Mouse (Mus musculus): ENCODE results near the gene Cdon. TPM values are rescaled to one million over a fixed set of nuclear protein-coding genes. Genes with fewer than 3 reads are reported as not detected.

Cdon gene
- polyA plus RNA-seq, 1 experiment: 39.9 TPM

DNA sequence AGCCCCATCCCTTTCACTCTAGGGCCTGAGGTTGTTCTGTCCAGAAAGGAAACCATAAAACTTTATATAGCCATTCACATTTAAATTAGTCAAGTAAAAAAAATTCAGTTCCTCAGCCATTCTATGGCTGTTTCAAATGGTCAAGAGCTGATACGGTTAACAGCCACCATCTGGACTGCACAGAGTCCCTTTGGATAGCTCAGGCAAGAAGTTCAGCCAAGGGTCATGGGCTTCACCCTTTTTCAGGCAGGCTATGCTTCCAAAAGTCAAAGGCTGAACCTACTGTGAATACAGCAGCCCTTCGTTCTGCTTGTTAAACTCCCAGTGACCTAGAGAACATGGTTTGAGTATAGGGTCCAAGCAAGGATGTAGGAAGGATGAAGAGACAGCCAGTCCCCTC is 123.7 kb downstream of the Cdon start:
- Histone ChIP-seq H3ac (ENCODE audit: control insufficient read depth, insufficient read length, low read depth) (no peak overlapping the region), H3K79me3 (ENCODE audit: low read depth) (no peaks in the 10 kb centered on the region), H3K79me2 (ENCODE audit: control insufficient read depth, insufficient read depth) (no peaks in the 10 kb centered on the region), H3K36me3 (ENCODE audit: control insufficient read depth, insufficient read depth) (no peaks in the 10 kb centered on the region), H3K4me3 (ENCODE audit: insufficient read depth, poor library complexity, severe bottlenecking) (no peak overlapping the region), H3K27me3 (ENCODE audit: control insufficient read depth, insufficient read depth, insufficient read length) (no peaks in the 10 kb centered on the region)
- TF ChIP-seq USF1 (IDR thresholded peaks at IDR 0.05; ENCODE audit: low read depth) (no peak), FOSL1 (IDR thresholded peaks at IDR 0.05; ENCODE audit: insufficient read depth, low read length, poor library complexity, severe bottlenecking) (no peak)

- H3K4me3 ChIP-seq (ENCODE audit: insufficient read depth, poor library complexity, severe bottlenecking): no peak overlapping the region
- H3K79me3 ChIP-seq (ENCODE audit: low read depth): no peaks in the 10 kb centered on the region
- TF ChIP-seq MYOD1 (IDR thresholded peaks at IDR 0.05; ENCODE audit: control insufficient read depth, insufficient read length, low read depth) (no peak), CEBPB (IDR thresholded peaks at IDR 0.05; ENCODE audit: low read depth) (no peak), CTCF (IDR thresholded peaks at IDR 0.05; ENCODE audit: control insufficient read depth, insufficient read depth, insufficient read length) (no peak), MYOG (IDR thresholded peaks at IDR 0.05; ENCODE audit: control insufficient read depth, extremely low read depth, insufficient read length) (no peak), FOSL1 (IDR thresholded peaks at IDR 0.05; ENCODE audit: insufficient read depth, low read length, poor library complexity, severe bottlenecking) (no peak), USF1 (IDR thresholded peaks at IDR 0.05; ENCODE audit: low read depth) (no peak), MAX (IDR thresholded peaks at IDR 0.05) (no peak)
- H3K27me3 ChIP-seq (ENCODE audit: control insufficient read depth, insufficient read depth, insufficient read length): no peaks in the 10 kb centered on the region
- H3K79me2 ChIP-seq (ENCODE audit: control insufficient read depth, insufficient read depth): no peaks in the 10 kb centered on the region
- no peaks in the 10 kb centered on the region for H3K36me3 ChIP-seq (ENCODE audit: control insufficient read depth, insufficient read depth)
- H3ac ChIP-seq (ENCODE audit: control insufficient read depth, insufficient read length, low read depth): no peak overlapping the region
Measured at GRCm38 (mm10) chr9:35545704-35546103, 124.8 kb downstream of the Cdon start.

DNA sequence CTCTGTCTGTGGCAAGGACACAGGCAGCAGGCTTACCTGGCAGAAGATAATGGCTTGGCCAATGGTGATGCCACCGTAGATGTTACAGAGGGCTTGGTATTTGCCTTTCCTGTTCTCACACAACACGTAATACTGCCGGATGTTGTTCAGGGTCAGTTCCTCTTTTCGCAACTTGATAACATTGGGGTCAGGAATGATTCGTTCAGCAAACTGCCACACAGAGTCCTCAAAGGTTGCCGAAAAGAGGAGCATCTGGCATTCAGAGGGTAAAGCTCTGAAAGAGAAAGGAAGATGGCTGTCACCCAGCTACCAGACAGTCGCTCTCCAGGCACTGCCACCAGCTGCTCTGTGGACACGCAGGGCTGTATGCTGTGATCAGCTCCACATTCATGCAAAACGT is 125.8 kb downstream of the Cdon start:
- H3K36me3 ChIP-seq (ENCODE audit: control insufficient read depth, insufficient read depth): no peaks in the 10 kb centered on the region
- H3K4me3 ChIP-seq (ENCODE audit: insufficient read depth, poor library complexity, severe bottlenecking): no peak overlapping the region
- no peaks in the 10 kb centered on the region for H3K79me2 ChIP-seq (ENCODE audit: control insufficient read depth, insufficient read depth)
- no peaks in the 10 kb centered on the region for H3K79me3 ChIP-seq (ENCODE audit: low read depth)
- no peak for TF ChIP-seq MYOD1 (IDR thresholded peaks at IDR 0.05; ENCODE audit: control insufficient read depth, insufficient read length, low read depth)
- no peak for TF ChIP-seq CEBPB (IDR thresholded peaks at IDR 0.05; ENCODE audit: low read depth)
- TF ChIP-seq MAX (IDR thresholded peaks at IDR 0.05): no peak
- no peak overlapping the region for H3ac ChIP-seq (ENCODE audit: control insufficient read depth, insufficient read length, low read depth)
- peaks cover 4% of the 10 kb centered on the region for H3K27me3 ChIP-seq (ENCODE audit: control insufficient read depth, insufficient read depth, insufficient read length)

DNA sequence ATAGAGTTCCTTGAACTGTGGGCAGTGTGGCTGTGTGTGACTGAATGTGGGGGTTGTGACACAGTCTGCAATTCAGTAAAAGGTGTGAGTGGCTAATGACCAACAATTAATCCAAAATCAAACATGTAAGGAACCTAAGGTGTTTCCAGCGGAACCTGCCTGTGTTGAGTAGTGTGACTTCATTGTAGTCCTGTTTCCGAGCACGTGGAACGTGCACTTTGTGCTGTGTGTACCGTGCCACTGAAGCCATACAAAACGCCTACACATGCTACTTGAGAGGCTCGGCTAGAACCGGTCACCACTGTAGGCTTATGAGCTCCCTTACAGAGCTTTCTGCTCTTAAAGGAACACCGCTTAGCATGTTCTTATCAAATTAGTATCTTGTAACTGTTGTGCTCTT is 127.5 kb downstream of the Cdon start:
- no peaks in the 10 kb centered on the region for H3K36me3 ChIP-seq (ENCODE audit: control insufficient read depth, insufficient read depth)
- no peak overlapping the region for H3ac ChIP-seq (ENCODE audit: control insufficient read depth, insufficient read length, low read depth)
- TF ChIP-seq FOSL1 (IDR thresholded peaks at IDR 0.05; ENCODE audit: insufficient read depth, low read length, poor library complexity, severe bottlenecking) (no peak), MAX (IDR thresholded peaks at IDR 0.05) (no peak), USF1 (IDR thresholded peaks at IDR 0.05; ENCODE audit: low read depth) (no peak), MYOG (IDR thresholded peaks at IDR 0.05; ENCODE audit: control insufficient read depth, extremely low read depth, insufficient read length) (no peak), MYOD1 (IDR thresholded peaks at IDR 0.05; ENCODE audit: control insufficient read depth, insufficient read length, low read depth) (no peak), CTCF (IDR thresholded peaks at IDR 0.05; ENCODE audit: control insufficient read depth, insufficient read depth, insufficient read length) (no peak), CEBPB (IDR thresholded peaks at IDR 0.05; ENCODE audit: low read depth) (no peak)

GRCm38 (mm10) chr9:35556494-35557102 is 135.7 kb downstream of the Cdon start:
- Histone ChIP-seq H3K27me3 (ENCODE audit: control insufficient read depth, insufficient read depth, insufficient read length) (peaks cover 44% of the 10 kb centered on the region), H3K36me3 (ENCODE audit: control insufficient read depth, insufficient read depth) (peaks cover 17% of the 10 kb centered on the region), H3K79me3 (ENCODE audit: low read depth) (peaks cover 20% of the 10 kb centered on the region), H3ac (ENCODE audit: control insufficient read depth, insufficient read length, low read depth) (no peak overlapping the region), H3K4me3 (ENCODE audit: insufficient read depth, poor library complexity, severe bottlenecking) (no peak overlapping the region), H3K79me2 (ENCODE audit: control insufficient read depth, insufficient read depth) (peaks cover 22% of the 10 kb centered on the region)
- TF ChIP-seq MYOG (IDR thresholded peaks at IDR 0.05; ENCODE audit: control insufficient read depth, extremely low read depth, insufficient read length): no peak
- no peak for TF ChIP-seq MYOD1 (IDR thresholded peaks at IDR 0.05; ENCODE audit: control insufficient read depth, insufficient read length, low read depth)
- no peak for TF ChIP-seq MAX (IDR thresholded peaks at IDR 0.05)
- no peak for TF ChIP-seq FOSL1 (IDR thresholded peaks at IDR 0.05; ENCODE audit: insufficient read depth, low read length, poor library complexity, severe bottlenecking)
- TF ChIP-seq USF1 (IDR thresholded peaks at IDR 0.05; ENCODE audit: low read depth): no peak
- TF ChIP-seq CTCF (IDR thresholded peaks at IDR 0.05; ENCODE audit: control insufficient read depth, insufficient read depth, insufficient read length): no peak
- no peak for TF ChIP-seq CEBPB (IDR thresholded peaks at IDR 0.05; ENCODE audit: low read depth)

More for the DNA sequence above, 127.5 kb downstream of the Cdon start:
- Histone ChIP-seq H3K79me3 (ENCODE audit: low read depth) (no peaks in the 10 kb centered on the region), H3K79me2 (ENCODE audit: control insufficient read depth, insufficient read depth) (no peaks in the 10 kb centered on the region), H3K27me3 (ENCODE audit: control insufficient read depth, insufficient read depth, insufficient read length) (peaks cover 18% of the 10 kb centered on the region), H3K4me3 (ENCODE audit: insufficient read depth, poor library complexity, severe bottlenecking) (no peak overlapping the region)

Other genes with a start within 250 kb of the Cdon start
- 74.7 TPM for gene Dcps, start 245.1 kb upstream of the Cdon start, polyA plus RNA-seq (2012; fragmentation: generic; extraction: Trizol)
- gene Srpr, start 221.0 kb upstream of the Cdon start, polyA plus RNA-seq (2012; fragmentation: generic; extraction: Trizol): 86.3 TPM
- 5.4 TPM for gene Tirap, start 220.8 kb upstream of the Cdon start, polyA plus RNA-seq (2012; fragmentation: generic; extraction: Trizol)
- 14.4 TPM for gene Foxred1, start 210.1 kb upstream of the Cdon start, polyA plus RNA-seq (2012; fragmentation: generic; extraction: Trizol)
- gene Fam118b, start 153.3 kb upstream of the Cdon start, polyA plus RNA-seq (2012; fragmentation: generic; extraction: Trizol): 19.8 TPM
- gene Rpusd4, start 153.3 kb upstream of the Cdon start, polyA plus RNA-seq (2012; fragmentation: generic; extraction: Trizol): 18.4 TPM
- 0.02 TPM for gene Gm1113, start 97.1 kb downstream of the Cdon start, polyA plus RNA-seq (2012; fragmentation: generic; extraction: Trizol)
- gene Ddx25, start 137.4 kb downstream of the Cdon start, polyA plus RNA-seq (2012; fragmentation: generic; extraction: Trizol): under 0.01 TPM
- gene Pus3, start 137.5 kb downstream of the Cdon start, polyA plus RNA-seq (2012; fragmentation: generic; extraction: Trizol): 3.1 TPM
- 0.34 TPM for gene Pate2, start 149.2 kb downstream of the Cdon start, polyA plus RNA-seq (2012; fragmentation: generic; extraction: Trizol)
- 5.8 TPM for gene Hyls1, start 149.3 kb downstream of the Cdon start, polyA plus RNA-seq (2012; fragmentation: generic; extraction: Trizol)
- not detected for gene Pate4, start 190.8 kb downstream of the Cdon start, polyA plus RNA-seq (2012; fragmentation: generic; extraction: Trizol)
- gene Pate3, start 227.1 kb downstream of the Cdon start, polyA plus RNA-seq (2012; fragmentation: generic; extraction: Trizol): not detected

Data from C2C12 (cell line).